Mouse (Mus musculus) layer of hippocampus, adult 2 months (tissue): ENCODE data around the gene Dusp16. TPM values are rescaled to one million over a fixed set of nuclear protein-coding genes. Genes with fewer than 3 reads are reported as not detected.
"Not testable (repeated sequence)": the region's sequence is repeated elsewhere in the genome, so short reads cannot be mapped to it uniquely, and the experiment has no call there.

Source experiments
- DNase-seq, 2 experiments: peaks; one replicate each; pipeline ENCODE4 v3.0.0; 2022; ENCODE audit warnings: low spot score in 2 of 2
- H3K27ac ChIP-seq: fragments of 200-600 bp; 2 replicates; pipeline ENCODE4 v1.8.1; 2022
- H3K4me3 ChIP-seq: fragments of 200-600 bp; 2 replicates; pipeline ENCODE4 v1.8.1; 2022; ENCODE audit warnings: mild to moderate bottlenecking
- CTCF ChIP-seq: fragments of 200-600 bp; conservative IDR thresholded peaks from 2 replicates; pipeline ENCODE4 v1.8.1; 2022; ENCODE audit warnings: antibody characterized with exemption, mild to moderate bottlenecking, moderate library complexity
- total RNA-seq, 2 experiments: library from RNA; stranded (reverse); gene quantifications; 2 replicates each; pipeline ENCODE4 v1.2.3; 2021

Dusp16 gene
- total RNA-seq, 2 experiments from 2014 or later: 8.6 to 8.9 TPM

GRCm38 (mm10) chr6:134696554-134696953, 95.9 kb downstream of the Dusp16 start:
- TF ChIP-seq CTCF: no peak
- no peak overlapping the region for H3K4me3 ChIP-seq
- no peak overlapping the region for H3K27ac ChIP-seq
- DNase-seq: no peak

GRCm38 (mm10) chr6:134696146-134696545, 96.3 kb downstream of the Dusp16 start:
- no peak for DNase-seq
- H3K27ac ChIP-seq: no peak overlapping the region
- no peak overlapping the region for H3K4me3 ChIP-seq
- no peak for TF ChIP-seq CTCF

GRCm38 (mm10) chr6:134695625-134696024, 96.8 kb downstream of the Dusp16 start:
- no peak for DNase-seq
- TF ChIP-seq CTCF: no peak
- Histone ChIP-seq H3K4me3 (no peak overlapping the region), H3K27ac (no peak overlapping the region)

GRCm38 (mm10) chr6:134694988-134695387, 97.4 kb downstream of the Dusp16 start:
- DNase-seq: no peak
- no peak for TF ChIP-seq CTCF
- H3K27ac ChIP-seq: no peak overlapping the region
- H3K4me3 ChIP-seq: no peak overlapping the region

GRCm38 (mm10) chr6:134694498-134694897, 97.9 kb downstream of the Dusp16 start:
- no peak for DNase-seq

GRCm38 (mm10) chr6:134685515-134685914, 106.9 kb downstream of the Dusp16 start:
- H3K27ac ChIP-seq: no peak overlapping the region
- no peak for TF ChIP-seq CTCF

More at GRCm38 (mm10) chr6:134694498-134694897, 97.9 kb downstream of the Dusp16 start:
- no peak for TF ChIP-seq CTCF
- no peak overlapping the region for H3K4me3 ChIP-seq
- H3K27ac ChIP-seq: no peak overlapping the region

GRCm38 (mm10) chr6:134685040-134685439, 107.4 kb downstream of the Dusp16 start:
- no peak for TF ChIP-seq CTCF
- Histone ChIP-seq H3K4me3 (no peak overlapping the region), H3K27ac (no peak overlapping the region)
- no peak for DNase-seq

More at GRCm38 (mm10) chr6:134685515-134685914, 106.9 kb downstream of the Dusp16 start:
- H3K4me3 ChIP-seq: no peak overlapping the region
- DNase-seq: no peak

GRCm38 (mm10) chr6:134684354-134684915, 108.0 kb downstream of the Dusp16 start:
- Histone ChIP-seq H3K27ac (no peak overlapping the region), H3K4me3 (no peak overlapping the region)
- DNase-seq: no peak

GRCm38 (mm10) chr6:134679330-134679729, 113.1 kb downstream of the Dusp16 start:
- H3K4me3 ChIP-seq, DNase-seq, H3K27ac ChIP-seq: not testable (repeated sequence)

More at GRCm38 (mm10) chr6:134684354-134684915, 108.0 kb downstream of the Dusp16 start:
- no peak for TF ChIP-seq CTCF

- Histone ChIP-seq H3K27ac (no peak overlapping the region), H3K4me3 (no peak overlapping the region)
- no peak for TF ChIP-seq CTCF
- no peak for DNase-seq
These were observed 114.4 kb downstream of the Dusp16 start for GRCm38 (mm10) chr6:134678037-134678436.

- DNase-seq: no peak
- H3K4me3 ChIP-seq: no peak overlapping the region
- no peak for TF ChIP-seq CTCF
These were observed 114.9 kb downstream of the Dusp16 start for GRCm38 (mm10) chr6:134677504-134677903.

GRCm38 (mm10) chr6:134673712-134674111, 118.7 kb downstream of the Dusp16 start:
- not testable (repeated sequence) for DNase-seq, H3K4me3 ChIP-seq, H3K27ac ChIP-seq

More at GRCm38 (mm10) chr6:134677504-134677903, 114.9 kb downstream of the Dusp16 start:
- no peak overlapping the region; the same call in 1 of the 2 replicates for H3K27ac ChIP-seq

- no peak for DNase-seq
- TF ChIP-seq CTCF: no peak
- Histone ChIP-seq H3K4me3 (no peak overlapping the region), H3K27ac (no peak overlapping the region)
These were observed 121.5 kb downstream of the Dusp16 start for GRCm38 (mm10) chr6:134670881-134671411.
